Mouse (Mus musculus) 3134 (cell line): ENCODE data around the gene AU022252.
"Not testable (repeated sequence)": the region's sequence is repeated elsewhere in the genome, so short reads cannot be mapped to it uniquely, and the experiment has no call there.

Source experiments
- DNase-seq: peaks from one replicate; pipeline ENCODE4 v3.0.0-alpha.2; 2011; ENCODE audit warnings: low spot score; ENCODE audit not compliant: insufficient read length; ENCODE audit errors: extremely low read depth

Gene AU022252

GRCm38 (mm10) chr4:119232410-119233255 is at the start of gene AU022252, which contains the start of gene P3h1:
Gene AU022252 (minus strand): TSS chr4:119232712.
Gene P3h1 (plus strand): TSS chr4:119232915.
- peak; percentile 96 for DNase-seq

DNA sequence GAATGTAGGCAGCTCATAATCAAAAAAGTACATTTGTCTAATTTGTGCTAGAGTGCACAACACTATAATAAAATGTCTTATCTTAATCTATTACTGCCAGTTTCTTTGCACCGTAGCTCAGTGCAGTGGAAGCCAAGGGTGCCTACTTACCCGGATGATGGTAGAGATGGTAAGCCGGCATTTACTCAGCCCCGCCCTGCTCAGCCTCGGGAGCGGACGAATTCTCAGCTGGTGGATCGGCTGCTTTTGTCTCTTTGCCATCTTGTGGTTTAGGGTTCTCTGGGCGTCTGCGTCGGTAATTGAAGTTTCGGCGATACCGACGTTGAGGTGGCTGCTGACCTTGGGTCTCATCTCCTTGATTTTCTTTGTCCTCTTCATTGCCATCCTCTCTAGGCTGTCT is 46.3 kb upstream of the AU022252 start:
- not testable (repeated sequence) for DNase-seq

DNA sequence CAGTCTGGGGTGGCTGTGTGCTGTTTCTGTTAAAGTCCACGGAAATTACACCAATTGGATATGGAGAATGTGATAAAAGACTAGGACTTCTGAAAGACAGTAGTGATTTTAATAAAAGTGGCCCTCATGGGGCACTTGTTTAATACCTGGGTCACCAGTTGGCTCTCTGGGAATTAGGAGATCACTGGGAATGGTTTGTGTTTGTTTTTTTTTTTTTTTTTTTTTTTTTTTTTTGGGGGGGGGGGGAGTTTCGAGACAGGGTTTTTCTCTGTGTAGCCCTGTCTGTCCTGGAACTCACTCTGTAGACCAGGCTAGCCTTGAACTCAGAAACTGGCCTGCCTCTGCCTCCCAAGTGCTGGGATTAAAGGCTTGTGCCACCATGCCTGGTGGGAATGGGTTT is 43.2 kb upstream of the AU022252 start:
- no peak for DNase-seq

- no peak for DNase-seq
These were observed 42.7 kb upstream of the AU022252 start for GRCm38 (mm10) chr4:119275226-119275625.

GRCm38 (mm10) chr4:119274627-119275026 is 42.1 kb upstream of the AU022252 start:
- no peak for DNase-seq

DNA sequence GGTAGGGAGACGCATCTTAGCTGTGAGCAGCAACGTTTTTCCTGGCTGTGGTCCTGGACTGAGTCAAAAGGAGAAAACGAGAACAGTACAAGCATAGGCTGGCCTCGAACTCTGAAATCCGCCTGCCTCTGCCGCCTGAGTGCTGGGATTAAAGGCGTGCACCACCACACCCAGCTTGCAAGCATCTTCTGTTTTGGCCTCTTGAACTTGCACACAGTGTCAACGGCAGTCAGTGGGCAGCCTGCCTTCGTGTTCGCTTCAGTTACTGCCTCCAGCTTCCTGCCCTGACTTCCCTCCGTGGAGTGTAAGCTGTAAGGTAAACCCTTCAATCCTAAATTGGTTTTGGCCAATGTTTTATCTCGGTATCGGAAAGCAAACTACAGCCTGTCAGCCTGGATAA is 34.1 kb upstream of the AU022252 start:
- no peak for DNase-seq

GRCm38 (mm10) chr4:119263459-119263858 is 30.9 kb upstream of the AU022252 start:
- DNase-seq, result no peak

GRCm38 (mm10) chr4:119262483-119262882 is 30.0 kb upstream of the AU022252 start:
- no peak for DNase-seq

DNA sequence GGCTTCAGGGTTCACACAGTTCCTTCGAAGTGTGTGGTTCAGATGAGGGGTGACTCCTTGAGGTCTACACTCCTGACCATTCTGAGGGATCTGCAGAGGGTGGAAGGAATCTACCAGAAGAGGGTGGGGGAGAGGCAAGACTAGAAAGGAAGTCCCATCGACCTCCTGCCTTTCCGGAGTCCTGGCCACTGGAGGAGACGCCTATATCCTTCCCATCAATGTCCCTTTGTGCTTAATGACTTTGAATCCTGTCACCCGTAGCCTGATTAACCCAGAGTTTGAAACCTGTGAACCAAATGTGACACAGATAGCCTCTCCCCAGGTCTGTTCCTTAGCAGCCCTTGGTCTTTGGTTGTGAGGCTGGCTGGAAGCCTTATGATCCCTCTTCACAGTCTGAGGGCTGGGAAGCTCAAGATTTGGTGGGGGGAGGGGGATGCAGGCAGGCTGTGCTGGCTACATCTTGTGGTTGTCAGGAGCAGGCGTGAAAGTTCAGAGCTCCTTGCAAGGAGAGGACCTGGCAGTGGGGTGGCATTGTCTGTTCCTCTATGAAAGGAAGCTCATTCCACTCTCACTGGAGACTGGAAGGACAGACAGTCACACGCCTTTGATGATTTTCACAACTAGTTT is 28.7 kb upstream of the AU022252 start:
- no peak for DNase-seq

GRCm38 (mm10) chr4:119259344-119260254 is 27.1 kb upstream of the AU022252 start:
- no peak for DNase-seq

DNA sequence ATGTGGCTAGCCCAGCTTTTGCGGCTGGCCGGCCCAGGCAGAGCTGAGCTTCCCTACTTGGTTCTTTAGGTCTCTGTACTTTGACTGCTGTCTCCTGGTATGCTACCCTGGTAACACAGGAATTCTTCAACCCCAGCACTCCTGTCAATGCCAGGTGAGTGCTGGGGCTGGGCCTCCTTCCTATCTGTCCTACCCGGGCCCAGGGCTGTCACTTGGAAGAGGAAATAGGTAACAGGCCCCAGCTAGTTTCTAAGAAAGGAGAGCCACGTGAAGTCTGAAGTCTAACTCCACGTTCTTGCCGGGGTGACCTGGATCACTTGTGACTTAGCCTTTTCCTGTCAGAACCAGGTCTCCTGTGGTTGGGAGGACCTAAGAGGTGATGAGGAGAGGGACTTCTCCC is 24.6 kb upstream of the AU022252 start:
- DNase-seq, result no peak

GRCm38 (mm10) chr4:119255351-119255750 is 22.8 kb upstream of the AU022252 start, which contains the start of gene Cldn19:
Gene Cldn19 (plus strand): TSS chr4:119255414.
- no peak for DNase-seq

DNA sequence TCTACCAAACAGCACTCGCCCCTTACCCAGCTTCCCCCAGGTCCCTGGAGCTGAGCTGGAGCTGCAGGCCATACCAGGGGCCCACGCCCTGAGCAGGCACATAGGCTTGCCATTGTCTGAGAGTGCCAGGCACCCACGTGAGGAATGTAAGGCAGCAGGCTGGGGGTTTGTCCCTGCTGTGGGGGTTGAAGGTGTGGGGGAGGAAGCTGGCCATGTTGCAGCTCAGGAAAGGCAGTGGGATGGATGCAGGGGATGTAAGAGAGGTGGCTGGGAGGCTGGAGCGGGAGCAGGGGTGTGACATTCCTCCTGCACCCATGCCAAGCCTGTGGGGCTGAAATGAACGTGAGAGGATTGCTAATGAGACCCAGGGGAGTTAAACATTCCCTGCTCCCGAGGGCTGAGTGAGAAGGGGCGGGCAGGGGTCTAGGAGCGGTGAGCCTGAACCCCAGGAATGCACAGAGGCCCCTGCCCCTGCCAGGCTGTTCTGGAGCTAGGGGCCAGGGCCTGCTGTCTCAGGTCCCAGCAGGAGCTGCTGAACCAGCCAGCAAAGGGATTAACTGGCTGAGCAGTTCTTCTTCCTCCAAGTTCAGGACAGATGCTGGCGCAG is 21.6 kb upstream of the AU022252 start:
- no peak for DNase-seq

DNA sequence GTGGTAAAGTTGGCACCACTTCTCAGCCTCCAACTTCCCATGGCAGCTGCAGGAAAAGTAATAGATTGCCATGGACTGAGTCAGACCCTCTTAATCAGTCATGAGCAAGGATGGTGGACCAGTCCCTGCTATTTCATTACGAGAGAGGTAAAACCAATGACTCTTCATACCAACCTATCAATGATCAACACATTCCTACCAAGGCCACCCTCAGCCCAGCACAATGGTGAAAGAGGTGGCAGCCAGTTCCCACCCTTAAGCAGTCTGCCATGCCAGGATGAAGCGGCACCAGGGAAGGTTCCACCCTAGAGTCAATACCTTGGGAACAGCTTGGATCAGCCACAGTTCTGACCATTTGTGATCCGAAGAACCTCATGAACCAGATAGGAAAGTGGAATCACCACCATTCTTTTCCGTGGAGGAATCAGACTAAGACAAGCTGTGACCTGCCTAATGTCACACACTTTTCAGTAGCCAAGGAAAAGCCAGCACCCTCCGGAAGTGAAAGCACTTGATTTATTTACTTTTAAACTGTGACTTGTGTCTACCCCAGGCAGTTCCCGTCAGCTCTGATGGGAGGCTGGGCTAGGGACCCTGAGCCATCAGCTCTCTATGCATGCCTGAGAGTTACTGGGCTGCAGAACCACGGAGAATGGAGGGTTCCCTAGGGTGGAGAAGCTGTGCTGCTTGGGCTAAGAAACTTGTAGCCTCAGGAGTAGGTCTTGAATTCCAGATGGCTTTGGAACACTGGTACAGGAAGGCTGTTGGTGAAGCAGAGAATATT is 19.7 kb upstream of the AU022252 start:
- no peak for DNase-seq

DNA sequence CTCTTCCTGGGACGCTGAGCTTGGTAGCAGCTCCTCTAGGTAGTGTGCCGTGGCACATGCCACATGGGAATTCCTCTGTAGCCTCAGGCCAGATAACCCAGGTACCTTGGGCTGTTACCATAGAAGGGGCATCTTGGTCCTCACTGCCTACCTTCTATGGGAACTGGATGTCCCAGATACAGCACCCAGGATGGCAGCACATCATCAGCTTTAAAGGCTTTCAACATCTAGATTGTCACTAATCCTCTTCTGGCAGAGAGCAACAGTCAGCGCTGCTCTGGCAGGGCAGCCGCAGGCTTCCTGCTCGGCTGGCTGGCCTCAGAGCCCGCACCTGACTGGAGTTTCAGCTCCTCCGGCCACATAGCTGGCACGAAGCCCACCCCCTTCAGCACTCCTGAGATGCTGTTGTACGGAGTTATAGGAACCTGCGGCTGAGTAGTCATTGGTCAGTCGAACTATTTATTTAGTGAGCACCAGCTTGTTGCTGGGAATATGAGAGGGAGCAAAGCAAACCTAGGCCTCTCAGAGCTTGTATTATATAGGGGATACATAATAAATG is 16.0 kb upstream of the AU022252 start:
- DNase-seq, result no peak

GRCm38 (mm10) chr4:119247462-119248235 is 15.1 kb upstream of the AU022252 start:
- DNase-seq, result peak; percentile 49

DNA sequence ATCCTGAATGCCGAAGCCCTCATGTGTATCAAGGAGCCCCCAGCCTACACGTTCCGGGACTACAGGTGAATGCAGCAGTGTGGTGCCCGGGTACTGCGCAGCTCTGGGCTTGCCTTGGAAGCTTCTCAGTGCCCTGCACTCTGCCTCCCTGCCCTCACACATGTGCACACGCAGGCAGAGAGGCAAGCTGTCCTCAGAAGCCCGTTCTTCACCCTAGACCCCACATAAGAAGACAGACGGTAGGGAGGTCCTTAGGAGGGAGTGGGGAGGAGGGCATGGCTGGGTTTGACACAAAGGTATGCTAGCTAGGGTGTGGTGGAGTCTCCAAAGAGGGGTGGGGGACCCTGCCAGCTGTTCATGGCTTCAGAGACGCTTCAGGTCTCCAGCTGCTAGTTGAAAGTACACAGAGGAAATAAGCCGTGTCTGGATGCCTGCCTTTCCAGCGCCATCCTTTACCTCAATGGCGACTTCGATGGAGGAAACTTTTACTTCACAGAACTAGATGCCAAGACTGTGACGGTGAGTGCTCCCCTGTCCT is 14.2 kb upstream of the AU022252 start:
- DNase-seq, result no peak

DNA sequence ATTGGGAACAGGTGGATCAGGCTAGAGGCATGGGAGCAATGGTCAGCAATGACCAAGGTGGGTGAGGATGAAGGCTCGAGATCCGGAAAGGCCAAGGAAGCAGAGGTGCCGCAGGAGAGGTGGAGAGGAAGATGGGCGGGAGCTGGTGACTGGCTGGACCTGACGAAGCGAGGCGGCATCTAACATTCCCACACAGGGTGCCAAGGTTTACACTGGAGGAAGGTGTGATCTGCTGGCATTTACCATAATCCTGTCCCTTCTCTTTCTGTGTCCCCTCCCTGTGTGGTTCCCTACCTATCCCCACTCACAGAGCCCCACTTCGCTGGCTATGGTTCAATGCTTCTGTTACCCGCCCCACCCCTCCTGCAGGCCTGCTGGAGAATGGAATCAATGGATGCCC is 13.4 kb upstream of the AU022252 start:
- DNase-seq, result no peak
